Mouse (Mus musculus): Measurements from ENCODE around the gene Opa1.

GRCm38 (mm10) chr16:29642376-29642775 lies 63.2 kb downstream of the Opa1 start:
- TF ChIP-seq CTCF (IDR thresholded peaks at IDR 0.05; ENCODE audit: borderline replicate concordance, insufficient read depth, low read depth, low read length) (no peak), POLR2A (IDR thresholded peaks at IDR 0.05; ENCODE audit: borderline replicate concordance, insufficient read depth, low read length) (no peak)
